Mouse (Mus musculus) lung, embryonic 16.5 days (tissue): Measurements from ENCODE around the gene Fbxw11. TPM values are rescaled to one million over a fixed set of nuclear protein-coding genes. Genes with fewer than 3 reads are reported as not detected.

Experiments used
- polyA plus RNA-seq: library from polyadenylated mRNA; unstranded; fragments of >200 nt; fragmentation: Nextera tagmentation; extraction: Ambion mirVana; gene quantifications from 2 replicates; pipeline ENCODE4 v1.2.1, GENCODE M21; 2015

The Fbxw11 gene
- polyA plus RNA-seq, 1 experiment from 2014 or later: 80.5 TPM

Other genes with a start within 250 kb of the Fbxw11 start
- 38.2 and 42.0 TPM in 2 replicates for gene Ubtd2, start 187.4 kb upstream of the Fbxw11 start, polyA plus RNA-seq
- 0.79 TPM in 1 of 2 replicates, not detected in the other for gene Efcab9, start 110.6 kb upstream of the Fbxw11 start, polyA plus RNA-seq
- gene Stk10, start 109.4 kb upstream of the Fbxw11 start, polyA plus RNA-seq: 2.6 and 3.2 TPM in 2 replicates
- gene Smim23, start 181.9 kb downstream of the Fbxw11 start, polyA plus RNA-seq: not detected in 2 replicates